Mouse (Mus musculus): ENCODE measurements around the gene Col1a2. TPM values are rescaled to one million over a fixed set of nuclear protein-coding genes. Genes with fewer than 3 reads are reported as not detected.

The Col1a2 gene
- polyA plus RNA-seq, 2 experiments from 2014 or later, result not detected

DNA sequence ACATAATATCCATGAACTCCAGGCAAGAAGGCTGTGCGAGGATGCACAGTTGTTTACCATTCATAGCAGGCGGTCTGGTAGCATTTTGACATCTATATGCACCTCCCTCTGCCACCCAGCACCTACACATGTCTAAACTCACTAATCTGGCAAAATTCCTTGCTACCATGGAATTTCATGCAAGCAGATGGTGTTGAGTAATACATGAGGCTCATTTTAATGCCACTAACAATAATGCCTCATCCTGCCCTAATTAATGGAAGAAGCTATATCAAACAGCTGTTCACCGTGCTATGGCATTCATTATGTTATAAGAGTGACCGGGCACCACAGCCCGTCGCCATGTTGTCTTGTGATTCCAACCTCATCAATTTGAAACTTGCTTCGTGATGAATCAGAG lies 23.8 kb downstream of the Col1a2 start:
- ATAC-seq, result no peak

DNA sequence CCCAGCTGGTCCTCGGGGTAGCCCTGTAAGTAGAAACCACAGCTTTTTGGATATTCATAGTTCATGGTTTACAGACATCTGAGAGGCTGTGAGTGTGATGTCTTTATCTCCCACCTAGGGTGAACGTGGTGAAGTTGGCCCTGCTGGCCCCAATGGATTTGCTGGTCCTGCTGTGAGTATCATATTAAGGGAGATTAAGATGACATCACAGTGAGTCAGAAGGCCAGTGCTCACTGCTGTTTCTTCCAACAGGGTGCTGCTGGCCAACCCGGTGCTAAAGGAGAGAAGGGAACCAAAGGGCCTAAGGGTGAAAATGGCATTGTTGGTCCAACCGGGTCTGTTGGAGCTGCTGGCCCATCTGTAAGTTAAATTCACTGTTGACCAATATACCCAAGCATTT lies 26.4 kb downstream of the Col1a2 start:
- no peak for ATAC-seq

DNA sequence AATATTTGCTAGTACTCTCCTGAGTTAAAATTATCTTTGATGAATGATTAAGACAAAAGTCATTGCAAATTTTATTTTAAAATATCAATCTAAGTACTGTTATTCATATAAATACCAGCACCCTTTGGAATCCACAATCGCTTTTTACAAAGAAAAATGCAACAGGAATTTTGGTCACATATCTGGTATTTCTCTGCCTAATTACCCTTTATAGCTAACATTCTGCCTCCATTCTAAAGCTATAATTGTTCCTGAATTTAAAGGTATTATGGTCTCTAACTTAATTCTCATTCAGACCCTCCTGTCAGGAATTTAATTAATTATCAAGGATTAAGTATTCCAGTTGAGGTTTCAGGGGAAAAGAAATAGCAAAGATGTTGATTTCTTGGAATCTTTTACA lies 28.3 kb downstream of the Col1a2 start:
- no peak for ATAC-seq

DNA sequence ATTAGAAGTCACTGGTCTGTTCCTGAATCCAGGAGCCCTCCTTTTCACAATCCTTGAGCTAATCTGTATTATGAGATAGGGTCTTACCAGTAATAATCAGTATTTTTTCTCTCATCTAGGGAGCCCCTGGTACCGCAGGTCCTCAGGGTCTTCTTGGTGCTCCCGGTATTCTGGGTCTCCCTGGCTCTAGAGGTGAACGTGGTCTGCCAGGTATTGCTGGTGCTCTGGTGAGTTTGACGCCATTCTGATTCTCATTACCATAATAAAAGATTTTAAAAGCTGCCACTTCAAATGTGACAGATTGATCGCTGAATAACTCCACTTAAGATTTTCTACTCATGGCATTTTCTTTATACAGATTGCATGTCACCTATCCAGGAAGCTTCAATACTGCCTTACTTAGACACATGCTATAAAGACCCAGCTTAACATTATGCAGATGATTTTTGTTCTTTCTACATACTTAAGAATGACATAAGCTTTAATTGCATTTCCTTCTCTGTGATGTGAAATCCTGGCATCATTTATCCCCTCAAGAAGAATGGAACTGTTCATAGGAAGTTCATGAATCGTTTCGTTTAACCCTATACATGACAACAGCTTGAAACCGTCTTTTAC lies 30.0 kb downstream of the Col1a2 start:
- ATAC-seq, result no peak

DNA sequence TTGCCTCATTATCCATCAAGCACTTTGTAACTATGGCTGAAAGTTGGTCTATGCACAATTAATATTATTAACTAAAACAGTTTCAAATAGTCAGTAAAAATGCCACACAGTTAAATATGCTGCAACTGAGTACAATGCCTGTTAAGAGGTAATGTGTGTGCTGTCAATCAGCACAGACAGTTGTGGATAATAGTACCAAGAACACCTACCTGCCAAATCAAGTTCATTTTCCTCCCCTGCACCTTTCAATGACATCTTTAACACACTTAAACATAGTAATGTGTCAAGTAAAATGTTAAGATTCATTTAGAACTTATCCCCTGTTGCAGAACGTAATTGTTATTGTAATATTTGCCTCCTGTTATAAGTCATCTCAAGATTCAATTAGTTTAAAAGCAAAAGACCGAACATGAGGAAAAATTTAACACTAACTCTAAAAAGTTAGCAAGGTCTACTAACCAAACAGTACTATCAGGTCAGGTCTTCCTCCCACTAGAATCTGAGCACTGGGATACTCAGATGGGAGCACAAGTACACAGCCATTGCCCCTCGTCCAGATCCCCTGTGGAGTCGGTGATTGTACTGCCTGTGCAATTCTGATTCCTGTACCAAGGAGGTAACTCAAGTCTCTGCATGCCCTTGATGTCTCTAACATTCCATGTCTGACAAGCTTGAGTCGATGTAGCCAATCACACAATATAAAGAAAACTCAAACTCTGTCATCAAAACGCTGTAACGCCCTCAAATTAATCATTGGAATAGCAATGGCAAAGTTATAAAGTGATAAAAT lies 37.5 kb downstream of the Col1a2 start:
- ATAC-seq, result no peak

DNA sequence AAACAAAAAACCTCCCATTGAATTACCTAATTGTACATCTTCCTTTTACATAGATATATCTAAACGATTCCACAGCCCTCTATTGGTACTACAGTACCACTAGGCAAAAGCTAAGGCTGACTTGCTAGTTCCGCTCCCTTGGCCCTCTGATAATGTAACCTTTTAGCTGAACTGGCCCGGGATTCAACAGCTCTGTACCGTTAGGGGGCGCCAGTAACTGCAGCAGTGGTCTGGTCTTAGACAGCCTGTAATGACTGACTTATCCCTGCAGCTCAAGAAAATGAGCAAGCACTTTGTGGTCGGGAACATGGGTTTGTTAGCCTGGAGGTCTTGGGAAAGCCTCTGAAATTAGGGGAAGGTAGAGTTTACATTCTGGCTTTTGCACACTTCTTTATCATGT lies 39.9 kb downstream of the Col1a2 start:
- no peak for ATAC-seq

DNA sequence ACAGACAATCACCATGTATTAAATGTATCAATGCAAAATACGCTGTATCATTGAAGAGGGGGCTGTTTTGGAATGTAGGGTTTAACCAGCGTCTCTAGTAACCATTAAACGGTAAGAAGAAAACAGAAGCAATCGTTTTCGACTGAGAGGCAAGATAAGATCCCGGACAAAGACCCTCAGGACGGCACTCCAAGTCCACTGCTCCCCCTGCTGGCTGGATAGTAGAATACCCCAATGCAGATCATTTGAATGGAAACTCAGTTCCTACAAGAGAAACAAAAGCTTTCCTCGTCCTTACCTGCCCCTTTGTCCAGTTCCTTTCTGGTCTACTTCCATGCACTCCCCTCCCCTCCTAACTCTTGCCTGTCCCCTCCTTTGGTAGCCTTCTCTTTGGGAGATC lies 41.1 kb downstream of the Col1a2 start:
- ATAC-seq, result no peak

DNA sequence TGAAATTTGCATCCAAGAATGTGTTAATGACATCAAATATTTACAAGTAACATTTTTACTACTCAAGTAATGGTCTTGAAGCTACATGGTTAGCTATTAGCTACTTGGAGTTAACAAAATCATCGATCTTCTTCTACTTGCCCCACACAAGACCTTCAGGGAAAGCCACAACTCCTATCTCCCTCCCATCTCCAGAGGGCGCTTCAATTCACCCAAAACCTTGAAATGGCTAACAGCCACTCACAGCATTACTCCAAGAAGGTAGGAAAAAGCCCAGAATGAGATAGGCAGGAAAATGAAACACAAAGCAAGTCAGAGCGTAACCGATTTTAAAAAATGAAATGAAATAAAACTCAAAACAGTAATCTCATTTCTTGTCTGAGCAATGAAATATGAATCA lies 44.3 kb downstream of the Col1a2 start:
- ATAC-seq, result no peak

DNA sequence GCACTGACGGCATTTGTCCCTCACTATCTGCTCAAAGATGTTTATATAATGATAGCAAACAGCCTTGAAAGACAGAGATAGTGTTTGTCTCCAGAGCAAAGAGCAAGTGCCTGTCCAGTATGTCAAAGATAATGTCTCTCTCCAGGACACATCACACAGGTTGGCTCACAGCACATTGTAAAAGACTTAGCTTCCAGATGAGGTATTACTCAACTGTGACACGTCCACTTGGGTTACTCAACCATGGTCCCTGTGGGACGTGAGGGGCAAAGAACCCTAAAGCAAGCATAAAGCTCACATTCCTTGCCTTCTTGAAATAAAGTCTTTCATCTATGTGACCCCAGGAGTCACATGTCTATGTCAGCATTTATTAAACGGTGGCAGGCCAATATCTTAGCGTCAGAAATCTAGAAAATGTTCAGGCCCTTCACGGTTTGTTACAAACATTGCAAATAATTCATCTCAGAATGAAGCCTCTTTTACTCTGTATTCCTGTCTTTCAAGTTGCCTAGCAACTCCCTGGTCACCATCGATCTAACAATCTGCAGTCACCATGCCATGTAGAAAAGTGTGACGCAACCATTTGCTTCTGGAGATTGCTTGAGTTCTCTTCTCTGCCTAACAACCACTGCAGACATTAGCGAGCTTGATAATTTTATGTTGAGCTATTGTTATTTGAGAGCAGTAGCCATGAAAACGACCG lies 45.4 kb downstream of the Col1a2 start:
- no peak for ATAC-seq

DNA sequence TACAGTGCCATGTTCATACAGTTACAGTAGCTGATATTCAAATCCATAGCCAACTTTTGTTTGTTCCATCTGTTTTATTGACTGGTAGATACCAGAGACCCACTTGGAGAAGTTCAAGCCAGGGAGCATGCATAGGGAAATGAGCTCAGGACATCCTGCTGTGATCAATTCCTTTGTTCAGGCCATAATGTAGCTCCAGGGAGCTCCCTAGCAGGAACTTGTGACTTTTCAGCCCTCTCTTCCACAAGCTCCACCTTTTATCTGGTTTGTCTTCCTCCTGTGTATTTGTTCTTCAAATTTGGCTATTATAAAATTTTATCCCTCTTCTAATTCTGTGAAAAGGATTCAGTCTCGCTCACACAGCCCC lies 45.9 kb downstream of the Col1a2 start:
- no peak for ATAC-seq

DNA sequence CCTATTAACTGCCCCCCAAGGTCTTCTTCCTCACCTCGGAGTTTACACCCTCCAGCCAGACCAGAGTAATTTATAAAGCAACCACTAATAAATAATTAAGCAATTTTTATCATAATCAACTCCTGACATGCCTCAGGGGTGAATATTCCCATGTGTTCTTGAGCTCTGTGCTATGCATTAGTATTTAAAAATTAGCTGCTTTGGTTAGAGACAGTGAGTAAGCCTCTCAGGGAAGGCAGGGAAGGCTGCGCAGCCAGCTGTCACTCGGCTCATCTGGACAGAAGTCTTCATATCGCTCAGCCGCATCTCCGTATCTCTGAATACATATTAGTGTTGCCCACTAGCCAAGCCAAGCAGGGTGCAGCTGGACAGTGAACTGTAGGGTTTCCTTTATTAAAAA lies 50.8 kb downstream of the Col1a2 start:
- no peak for ATAC-seq

DNA sequence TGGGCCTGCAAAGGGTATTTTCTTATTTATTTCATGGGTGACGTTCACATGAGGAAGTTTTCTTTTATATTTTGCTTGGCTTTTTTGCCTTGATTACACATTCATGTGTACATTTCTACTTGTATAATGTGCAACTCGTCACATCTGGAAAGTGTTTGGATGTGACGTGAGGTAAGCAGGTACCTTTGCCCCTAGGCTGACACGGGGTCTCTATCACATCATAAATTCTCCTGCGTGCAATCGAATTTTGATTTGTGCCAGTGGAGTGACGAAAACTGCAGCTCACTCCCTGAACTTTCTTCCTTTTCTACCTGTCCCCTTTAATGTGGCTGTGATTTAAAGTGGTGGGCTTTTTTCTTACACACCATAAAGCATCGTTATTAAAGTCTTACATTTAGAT lies 52.5 kb downstream of the Col1a2 start:
- ATAC-seq, result no peak

DNA sequence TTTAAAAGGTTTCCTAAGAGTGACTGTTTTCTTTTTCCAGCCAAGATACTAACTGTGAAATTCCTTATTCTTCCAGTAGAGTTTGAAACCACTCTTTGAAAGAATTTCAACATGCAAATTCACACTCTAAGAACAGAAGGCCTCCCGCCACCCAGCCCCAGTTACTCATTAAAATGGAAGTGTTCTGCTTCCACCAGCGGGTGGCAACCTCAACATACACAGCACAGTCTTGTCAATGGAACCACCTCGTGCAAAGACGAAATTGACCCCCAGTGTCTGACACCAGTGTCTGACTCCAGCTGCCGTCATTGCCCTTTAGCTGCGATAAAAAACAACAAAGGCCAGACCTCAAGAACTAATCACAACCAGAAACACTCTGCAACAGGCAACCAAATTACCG lies 53.1 kb downstream of the Col1a2 start:
- no peak for ATAC-seq

DNA sequence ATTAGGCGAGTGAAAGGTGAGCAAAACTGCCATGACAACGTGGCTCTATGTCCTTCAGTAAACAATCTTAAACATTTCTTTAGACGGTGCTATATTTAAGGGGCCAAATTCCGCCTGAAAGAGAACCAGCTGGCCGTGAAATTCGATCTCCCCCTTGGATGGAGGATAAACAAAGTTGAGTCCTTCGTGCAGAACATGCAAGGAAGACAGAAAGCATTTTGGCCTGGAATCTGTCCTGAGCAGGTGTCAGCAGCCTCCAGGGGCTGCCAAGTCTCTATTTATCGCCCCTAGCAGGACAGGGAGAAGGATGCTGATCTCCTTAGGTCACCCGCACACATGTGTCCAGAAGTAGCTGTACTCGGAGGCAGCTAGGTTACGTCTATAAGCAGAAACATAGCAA lies 56.5 kb downstream of the Col1a2 start:
- no peak for ATAC-seq

DNA sequence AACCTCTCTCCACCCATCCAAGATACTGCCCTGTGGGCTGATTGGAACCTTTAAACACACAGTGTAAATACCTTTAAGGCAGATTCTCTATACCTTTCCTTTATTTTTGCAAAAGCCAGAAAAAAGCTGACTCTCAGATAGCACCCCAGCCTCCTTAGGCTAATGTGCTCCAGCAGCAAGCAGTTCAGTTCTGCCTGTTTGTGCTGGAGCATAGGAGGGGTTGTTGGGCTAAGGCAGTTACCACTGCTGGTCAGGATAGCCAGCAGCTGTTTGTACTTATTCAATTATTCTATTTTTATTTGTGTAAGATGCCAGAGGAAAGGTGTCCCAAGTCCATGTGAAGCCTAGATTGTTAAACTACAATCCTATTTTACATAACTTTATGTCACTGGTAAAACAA lies 57.0 kb downstream of the Col1a2 start:
- no peak for ATAC-seq

DNA sequence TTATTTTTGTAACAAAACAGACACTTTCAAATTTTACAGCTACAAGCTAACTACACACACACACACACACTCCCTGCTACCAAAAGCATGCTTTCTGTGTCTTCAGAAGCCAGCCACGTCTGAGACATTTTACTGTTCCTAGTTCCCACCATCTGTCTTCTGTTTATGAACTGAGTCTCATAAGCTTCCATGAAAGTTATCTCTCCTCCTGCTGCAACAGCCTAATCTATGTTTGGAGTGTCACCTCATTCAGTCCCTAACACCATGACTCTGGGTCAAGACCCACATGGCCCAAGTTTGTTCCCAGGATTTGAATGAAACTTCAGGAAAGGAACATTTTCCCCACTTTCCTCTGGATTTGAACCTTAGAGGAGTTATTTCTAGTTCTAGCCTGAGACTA lies 57.8 kb downstream of the Col1a2 start:
- no peak for ATAC-seq

DNA sequence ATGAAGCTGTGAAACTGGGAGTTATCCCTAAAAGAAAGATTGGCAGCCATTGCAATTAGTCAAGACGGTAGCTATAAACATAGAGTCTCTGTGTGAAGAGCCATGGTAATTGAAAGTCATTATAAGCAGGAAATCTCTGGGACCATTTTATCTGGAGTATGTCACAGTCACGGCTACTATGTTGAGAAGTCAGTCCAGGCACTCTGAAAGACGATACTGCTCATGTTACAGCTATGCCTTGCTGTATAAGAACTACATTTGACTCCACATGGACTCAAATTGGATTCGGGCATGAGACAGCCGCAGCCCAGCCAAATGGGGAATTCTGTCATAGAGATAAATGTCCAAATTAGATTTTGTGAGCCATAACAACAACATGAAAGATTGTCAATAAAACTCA lies 58.9 kb downstream of the Col1a2 start:
- no peak for ATAC-seq

DNA sequence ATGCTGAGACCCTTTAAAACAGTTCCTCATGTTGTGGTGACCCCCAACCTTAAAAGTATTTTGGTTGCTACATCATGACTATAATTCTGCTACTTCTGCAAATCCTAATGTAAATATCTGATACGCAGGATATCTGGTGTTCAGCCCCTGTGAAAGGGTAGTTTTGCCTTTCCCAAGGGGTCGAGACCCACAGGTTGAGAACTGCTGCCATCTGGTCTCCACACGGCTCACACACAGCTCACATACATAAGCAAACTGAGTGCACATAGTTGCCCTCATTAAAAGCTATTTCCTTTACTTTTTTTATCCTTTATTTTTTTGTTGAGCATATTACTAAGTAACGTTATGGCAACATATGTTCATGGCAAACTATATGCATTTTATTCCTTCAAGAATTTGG lies 65.8 kb downstream of the Col1a2 start:
- ATAC-seq, result no peak

DNA sequence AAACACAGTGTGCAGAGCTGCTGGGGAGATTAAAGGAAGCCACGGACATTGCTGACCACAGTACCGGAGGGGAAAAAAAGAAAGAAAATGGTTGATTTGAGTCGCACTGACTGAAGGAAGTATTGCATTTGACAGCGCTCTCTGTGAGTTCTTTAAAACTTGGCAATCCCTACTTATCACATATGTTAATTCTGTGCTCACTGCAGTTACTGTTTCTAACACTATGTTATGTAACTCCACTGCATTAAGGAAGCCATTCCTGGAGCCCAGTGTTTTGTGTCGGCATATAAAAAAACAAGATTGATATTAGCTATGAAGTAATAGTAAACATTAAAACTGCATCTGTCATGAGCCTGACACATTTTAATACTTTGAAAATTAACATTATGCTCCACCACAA lies 73.1 kb downstream of the Col1a2 start:
- no peak for ATAC-seq

DNA sequence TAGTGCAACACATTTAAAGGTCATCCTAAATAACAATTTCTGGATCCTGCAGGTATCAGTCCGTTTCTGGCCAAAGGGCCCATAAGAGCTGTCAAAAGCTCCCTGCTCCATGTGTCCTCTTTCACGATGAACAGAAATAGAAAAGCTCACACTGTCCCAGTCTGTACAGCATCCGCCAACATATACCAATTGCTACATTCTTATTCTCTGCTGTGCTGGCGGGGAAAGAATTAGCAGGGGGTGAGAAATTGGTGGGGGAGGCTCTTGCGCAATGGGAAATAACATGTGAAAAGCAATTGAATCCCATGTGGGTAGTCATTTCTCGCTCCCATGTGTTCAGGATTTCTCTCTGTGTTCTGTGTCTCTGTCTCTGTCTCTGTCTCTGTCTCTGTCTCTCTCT lies 73.7 kb downstream of the Col1a2 start:
- no peak for ATAC-seq

DNA sequence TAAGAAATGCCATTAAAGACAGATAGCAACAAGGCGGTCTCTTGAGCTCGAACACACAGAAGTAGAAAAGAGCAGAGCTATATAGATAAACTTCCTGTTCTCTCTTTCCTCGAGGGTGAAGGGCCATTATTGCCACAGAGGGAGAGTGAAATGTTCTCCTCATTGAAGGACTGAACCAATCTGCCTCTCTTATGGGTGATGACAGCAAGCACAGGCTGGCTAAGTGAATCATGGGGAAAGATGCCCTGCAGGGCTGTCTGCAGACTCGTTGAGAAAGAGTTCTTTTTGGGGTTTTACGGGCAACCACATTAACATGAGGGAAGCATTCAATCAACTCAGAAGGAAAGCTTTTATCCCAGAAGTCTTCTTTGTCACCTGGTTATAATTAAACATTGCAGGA lies 75.0 kb downstream of the Col1a2 start:
- ATAC-seq, result no peak

DNA sequence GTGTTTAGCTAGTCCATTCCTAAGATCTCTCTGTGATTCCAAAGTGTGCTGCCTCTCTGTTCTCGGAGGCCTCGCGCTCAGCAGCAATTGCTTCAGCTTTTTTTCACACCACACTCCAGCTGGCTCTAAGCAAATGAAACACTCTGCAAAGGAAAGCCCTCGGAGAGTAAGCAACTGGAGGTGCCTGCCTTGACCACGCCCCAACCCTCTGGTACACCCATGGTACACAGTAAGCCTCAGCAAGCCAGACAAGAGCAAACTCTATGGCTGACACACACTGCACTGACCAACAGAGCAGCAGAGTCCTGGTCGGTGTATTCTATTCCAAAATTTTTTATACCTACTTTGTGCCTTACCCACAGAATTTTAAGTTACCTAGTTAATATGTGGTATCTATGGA lies 78.9 kb downstream of the Col1a2 start:
- no peak for ATAC-seq

DNA sequence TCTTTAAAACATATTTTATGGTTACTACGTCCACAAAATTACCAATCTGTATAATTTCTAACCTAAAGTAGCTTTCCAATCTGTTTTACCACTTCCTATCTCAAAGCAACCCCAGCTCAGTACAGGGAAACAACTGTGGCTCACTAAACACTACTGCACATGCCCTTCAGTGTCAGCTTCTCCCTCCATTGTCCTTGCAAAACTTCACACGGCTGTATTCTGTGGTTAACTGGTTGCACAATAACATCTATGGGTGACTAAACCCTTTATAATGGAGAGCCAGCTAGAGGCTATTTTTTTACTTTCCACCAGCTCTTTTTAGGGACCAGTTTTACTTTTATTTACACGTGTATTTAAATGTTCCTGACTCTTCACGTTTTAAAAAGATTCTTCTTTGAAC lies 83.3 kb downstream of the Col1a2 start:
- no peak for ATAC-seq

DNA sequence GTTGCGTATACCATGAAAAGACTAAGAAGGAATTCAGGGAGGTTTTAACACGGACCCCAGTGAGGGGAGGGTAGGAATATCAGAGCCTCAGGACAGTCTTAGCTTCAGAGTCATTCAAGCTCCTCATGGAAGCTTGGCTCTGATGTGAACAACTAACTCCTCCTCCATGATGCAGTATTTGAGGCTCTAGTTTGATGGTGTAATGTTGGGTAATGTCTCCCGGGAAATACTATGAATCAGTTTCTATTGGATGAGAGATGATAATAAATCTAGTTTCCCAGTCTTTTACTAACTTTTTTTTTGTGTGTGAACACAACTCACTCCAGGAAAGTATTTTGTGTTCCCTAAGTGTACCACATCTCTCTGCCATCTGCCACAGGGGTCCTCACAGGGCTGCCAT lies 84.1 kb downstream of the Col1a2 start:
- ATAC-seq, result no peak
